Mouse (Mus musculus) cerebellum, adult 18-20 months (tissue): Measurements from ENCODE around the gene Vmn2r22.
"Not testable (repeated sequence)": the region's sequence is repeated elsewhere in the genome, so short reads cannot be mapped to it uniquely, and the experiment has no call there.

Experiments used
- DNase-seq, 2 experiments: peaks; one replicate each; pipeline ENCODE4 v3.0.0; 2021

Vmn2r22 gene

GRCm38 (mm10) chr6:123650625-123651024, at the start of gene Vmn2r22:
Vmn2r22 (minus strand) TSS chr6:123650725.
- DNase-seq = not testable (repeated sequence)

- no peak for DNase-seq
These were observed 46.7 kb upstream of the Vmn2r22 start for GRCm38 (mm10) chr6:123697213-123697612.

- DNase-seq = not testable (repeated sequence)
These were observed 46.1 kb upstream of the Vmn2r22 start for GRCm38 (mm10) chr6:123696639-123697038.

GRCm38 (mm10) chr6:123657040-123657439, 6.5 kb upstream of the Vmn2r22 start:
- no peak for DNase-seq

GRCm38 (mm10) chr6:123639394-123639793, 11.1 kb downstream of the Vmn2r22 start:
- not testable (repeated sequence) for DNase-seq

GRCm38 (mm10) chr6:123623784-123624183, 26.7 kb downstream of the Vmn2r22 start:
- DNase-seq = not testable (repeated sequence)

GRCm38 (mm10) chr6:123588368-123588767, 62.2 kb downstream of the Vmn2r22 start:
- DNase-seq = not testable (repeated sequence)

GRCm38 (mm10) chr6:123587796-123588328, 62.7 kb downstream of the Vmn2r22 start:
- not testable (repeated sequence) for DNase-seq

GRCm38 (mm10) chr6:123583988-123584387, 66.5 kb downstream of the Vmn2r22 start:
- DNase-seq = not testable (repeated sequence)

- not testable (repeated sequence) for DNase-seq
These were observed 75.8 kb downstream of the Vmn2r22 start for GRCm38 (mm10) chr6:123574698-123575097.
